Mouse (Mus musculus) CH12.LX (cell line): ENCODE data around the gene Ddi2. TPM values are rescaled to one million over a fixed set of nuclear protein-coding genes. Genes with fewer than 3 reads are reported as not detected.

Experiments used
- DNase-seq: peaks from one replicate; pipeline ENCODE4 v3.0.0-alpha.2; 2013; ENCODE audit errors: extremely low read depth
- H3K27ac ChIP-seq: 2 replicates; pipeline ENCODE4 v1.5.1; 2012; ENCODE audit warnings: low read depth, mild to moderate bottlenecking, control low read depth, moderate library complexity; ENCODE audit not compliant: insufficient read depth
- H3K27me3 ChIP-seq: replicated peaks from 2 replicates; pipeline ENCODE3; 2012; ENCODE audit warnings: inconsistent platforms
- H3K36me3 ChIP-seq, 2 experiments: replicated peaks in 1 of 2; 2 replicates each; pipeline versions ENCODE3 to v1.6.1; 2012; ENCODE audit warnings: inconsistent platforms in 1 of 2, low read length in 1 of 2, mild to moderate bottlenecking in 1 of 2, mixed read lengths in 1 of 2, moderate library complexity in 1 of 2; ENCODE audit not compliant: control insufficient read depth in 1 of 2, insufficient read depth in 1 of 2
- H3K4me1 ChIP-seq, 2 experiments: 2 replicates each; pipeline ENCODE4 v1.6.1; 2012; ENCODE audit warnings: inconsistent platforms in 1 of 2, moderate library complexity in 1 of 2; ENCODE audit not compliant: insufficient read depth in 2 of 2, control insufficient read depth in 1 of 2
- H3K4me2 ChIP-seq: 2 replicates; pipeline ENCODE4 v1.6.1; 2012; ENCODE audit warnings: low read depth, mild to moderate bottlenecking, control low read depth; ENCODE audit not compliant: poor library complexity, insufficient read depth, severe bottlenecking
- H3K4me3 ChIP-seq, 3 experiments: fragments of 150-350 bp in 1 of 3; sonication (generic) in 1 of 3; replicated peaks in 1 of 3; 2 replicates each; pipeline versions ENCODE3 to v1.5.1; 2011 to 2012; ENCODE audit warnings: low read depth in 2 of 3, low read length in 2 of 3, mild to moderate bottlenecking in 2 of 3, moderate library complexity in 2 of 3, control low read depth in 1 of 3, improper control_type of control experiment in 1 of 3, inconsistent platforms in 1 of 3, mixed read lengths in 1 of 3; ENCODE audit not compliant: poor library complexity in 1 of 3
- H3K79me2 ChIP-seq: replicated peaks from 2 replicates; pipeline ENCODE4 v1.6.1; 2012; ENCODE audit warnings: mild to moderate bottlenecking, moderate library complexity; ENCODE audit not compliant: control insufficient read depth, poor library complexity, insufficient read depth, severe bottlenecking; ENCODE audit errors: extremely low read depth
- H3K9ac ChIP-seq: 2 replicates; pipeline ENCODE4 v1.6.1; 2012; ENCODE audit warnings: low read depth, mild to moderate bottlenecking, control low read depth, moderate library complexity; ENCODE audit not compliant: insufficient read depth
- H3K9me3 ChIP-seq: replicated peaks from 2 replicates; pipeline ENCODE3; 2012; ENCODE audit warnings: low read length, inconsistent platforms, mixed read lengths
- CHD1 ChIP-seq: IDR thresholded peaks from 2 replicates; pipeline ENCODE4 v1.6.1; 2012; ENCODE audit warnings: low read depth, low read length, improper control_type of control experiment, inconsistent platforms
- CHD2 ChIP-seq: IDR thresholded peaks from 2 replicates; pipeline ENCODE4 v1.6.1; 2011; ENCODE audit warnings: low read length, improper control_type of control experiment
- E2F4 ChIP-seq: IDR thresholded peaks from 2 replicates; pipeline ENCODE4 v1.6.1; 2011; ENCODE audit warnings: low read depth, low read length, improper control_type of control experiment; ENCODE audit not compliant: insufficient replicate concordance
- ELF1 ChIP-seq: IDR thresholded peaks from 2 replicates; pipeline ENCODE4 v1.6.1; 2014; ENCODE audit warnings: low read depth, mild to moderate bottlenecking, inconsistent platforms, low read length, improper control_type of control experiment
- EP300 ChIP-seq: IDR thresholded peaks from 2 replicates; pipeline ENCODE4 v1.6.1; 2011; ENCODE audit warnings: low read length, improper control_type of control experiment
- ETS1 ChIP-seq: conservative IDR thresholded peaks from 2 replicates; pipeline ENCODE4 v1.6.1; 2012; ENCODE audit warnings: low read depth, mild to moderate bottlenecking, inconsistent platforms, low read length, improper control_type of control experiment, moderate library complexity
- GABPA ChIP-seq: IDR thresholded peaks from 2 replicates; pipeline ENCODE4 v1.6.1; 2012; ENCODE audit warnings: low read depth, low read length, improper control_type of control experiment, inconsistent platforms; ENCODE audit not compliant: insufficient replicate concordance
- HCFC1 ChIP-seq: IDR thresholded peaks from 2 replicates; pipeline ENCODE4 v1.6.1; 2012; ENCODE audit warnings: low read depth, mild to moderate bottlenecking, inconsistent platforms, low read length, improper control_type of control experiment
- IRF4 ChIP-seq: IDR thresholded peaks from 2 replicates; pipeline ENCODE4 v1.6.1; 2014; ENCODE audit warnings: low read depth, mild to moderate bottlenecking, inconsistent platforms, low read length, improper control_type of control experiment
- JUN ChIP-seq: IDR thresholded peaks from 2 replicates; pipeline ENCODE4 v1.6.1; 2011; ENCODE audit warnings: low read depth, mild to moderate bottlenecking, low read length, improper control_type of control experiment, moderate library complexity; ENCODE audit not compliant: insufficient read depth
- JUND ChIP-seq: conservative IDR thresholded peaks from 2 replicates; pipeline ENCODE4 v1.6.1; 2011; ENCODE audit warnings: low read depth, low read length, improper control_type of control experiment
- KAT2A ChIP-seq: IDR thresholded peaks from 2 replicates; pipeline ENCODE4 v1.6.1; 2012; ENCODE audit warnings: low read length, improper control_type of control experiment, inconsistent platforms; ENCODE audit not compliant: insufficient replicate concordance
- MAFK ChIP-seq: IDR thresholded peaks from 2 replicates; pipeline ENCODE4 v1.6.1; 2011; ENCODE audit warnings: low read length, improper control_type of control experiment; ENCODE audit not compliant: insufficient replicate concordance
- MAX ChIP-seq: IDR thresholded peaks from 2 replicates; pipeline ENCODE4 v1.6.1; 2011; ENCODE audit warnings: low read length, improper control_type of control experiment
- MEF2A ChIP-seq: IDR thresholded peaks from 2 replicates; pipeline ENCODE4 v1.6.1; 2014; ENCODE audit warnings: low read depth, mild to moderate bottlenecking, inconsistent platforms, low read length, improper control_type of control experiment, borderline replicate concordance
- MXI1 ChIP-seq: IDR thresholded peaks from 2 replicates; pipeline ENCODE4 v1.6.1; 2011; ENCODE audit warnings: mild to moderate bottlenecking, low read depth, low read length, improper control_type of control experiment
- MYC ChIP-seq: IDR thresholded peaks from 2 replicates; pipeline ENCODE4 v1.6.1; 2011; ENCODE audit warnings: low read depth, mild to moderate bottlenecking, improper control_type of control experiment, low read length
- NRF1 ChIP-seq: IDR thresholded peaks from 2 replicates; pipeline ENCODE4 v1.6.1; 2014; ENCODE audit warnings: low read depth, mild to moderate bottlenecking, inconsistent platforms, low read length, improper control_type of control experiment, moderate library complexity
- PAX5 ChIP-seq: IDR thresholded peaks from 2 replicates; pipeline ENCODE4 v1.6.1; 2012; ENCODE audit warnings: low read length, inconsistent platforms, mixed read lengths
- POLR2A ChIP-seq: IDR thresholded peaks from 2 replicates; pipeline ENCODE4 v1.6.1; 2011; ENCODE audit warnings: low read depth, mild to moderate bottlenecking, improper control_type of control experiment, low read length
- POLR2AphosphoS2 ChIP-seq: IDR thresholded peaks from 2 replicates; pipeline ENCODE4 v1.6.1; 2011; ENCODE audit warnings: low read depth, low read length, improper control_type of control experiment
- RAD21 ChIP-seq: IDR thresholded peaks from 2 replicates; pipeline ENCODE4 v1.6.1; 2011; ENCODE audit warnings: low read depth, mild to moderate bottlenecking, low read length, improper control_type of control experiment, moderate library complexity
- RCOR1 ChIP-seq: conservative IDR thresholded peaks from 2 replicates; pipeline ENCODE4 v1.6.1; 2012; ENCODE audit warnings: low read depth, mild to moderate bottlenecking, inconsistent platforms, low read length, improper control_type of control experiment
- SIN3A ChIP-seq: IDR thresholded peaks from 2 replicates; pipeline ENCODE4 v1.6.1; 2012; ENCODE audit warnings: low read length, improper control_type of control experiment, inconsistent platforms
- TBP ChIP-seq: conservative IDR thresholded peaks from 2 replicates; pipeline ENCODE4 v1.6.1; 2011; ENCODE audit warnings: low read depth, low read length, improper control_type of control experiment
- UBTF ChIP-seq: IDR thresholded peaks from 2 replicates; pipeline ENCODE4 v1.6.1; 2012; ENCODE audit warnings: low read depth, mild to moderate bottlenecking, inconsistent platforms, low read length, improper control_type of control experiment, moderate library complexity
- USF1 ChIP-seq: IDR thresholded peaks from 2 replicates; pipeline ENCODE4 v1.6.1; 2014; ENCODE audit warnings: low read depth, mild to moderate bottlenecking, inconsistent platforms, low read length, improper control_type of control experiment
- USF2 ChIP-seq: conservative IDR thresholded peaks from 2 replicates; pipeline ENCODE4 v1.6.1; 2011; ENCODE audit warnings: low read depth, low read length, improper control_type of control experiment
- ZC3H11A ChIP-seq: IDR thresholded peaks from 2 replicates; pipeline ENCODE4 v1.6.1; 2012; ENCODE audit warnings: low read depth, mild to moderate bottlenecking, inconsistent platforms, low read length, improper control_type of control experiment
- ZMIZ1 ChIP-seq: IDR thresholded peaks from 2 replicates; pipeline ENCODE4 v1.6.1; 2012; ENCODE audit warnings: low read depth, mild to moderate bottlenecking, inconsistent platforms, low read length, improper control_type of control experiment
- dilution Hi-C: fragments of 300-500 bp; cut with MboI; formaldehyde crosslinking; loops from 2 replicates; pipeline ENCODE4 v1.14.3; 2020; ENCODE audit warnings: low sequenced_read_pairs; ENCODE audit not compliant: extremely low pct_unique_long_range_greater_than_20kb, extremely low pct_ligation_motif_present
- in situ Hi-C: fragments of 300-500 bp; cut with MboI; formaldehyde crosslinking; loops from 3 replicates; pipeline ENCODE4 v1.14.3; 2019; ENCODE audit warnings: low sequenced_read_pairs, low pct_ligation_motif_present, low pct_unique_long_range_greater_than_20kb, mixed read lengths
- polyA plus RNA-seq: library from polyadenylated mRNA; unstranded; fragments of >175 nt; gene quantifications from 2 replicates; pipeline ENCODE4 v1.2.1, GENCODE M21; 2012; ENCODE audit warnings: low read depth; ENCODE audit not compliant: insufficient read length
- total RNA-seq, 2 experiments: library from RNA; depleted of rRNA; stranded (reverse); fragments of 300-350 nt in 1 of 2; fragments of >200 nt in 1 of 2; gene quantifications; 2 replicates each; pipeline ENCODE4 v1.2.3; 2012 to 2014

Gene Ddi2
- total and polyA plus RNA-seq, 3 experiments: 18.0 to 37.3 (median 19.9) TPM

- Histone ChIP-seq H3K79me2 (peaks cover 6% of the 10 kb centered on the region; the same call in 1 of the 2 replicates), H3K27me3 (no peaks in the 10 kb centered on the region), H3K9me3 (no peaks in the 10 kb centered on the region), H3K9ac (no peak overlapping the region), H3K4me2 (no peak overlapping the region), H3K4me3 (no peak overlapping the region), H3K4me1 (peaks cover 4 to 48% of the 10 kb centered on the region in 2 experiments; a peak in 3 of 4 replicates), H3K27ac (no peak overlapping the region), H3K36me3 (peaks cover 19 to 69% of the 10 kb centered on the region in 2 experiments)
- no peak for DNase-seq
- dilution Hi-C loops: no loop called here
- no peak for TF ChIP-seq SIN3A
- no peak for TF ChIP-seq ZMIZ1
- TF ChIP-seq E2F4: no peak
- no peak for TF ChIP-seq USF2
- no peak for TF ChIP-seq USF1
- TF ChIP-seq JUND: no peak
- no peak for TF ChIP-seq RAD21
- TF ChIP-seq KAT2A: no peak
- no peak for TF ChIP-seq CHD1
- no peak for TF ChIP-seq UBTF
- TF ChIP-seq MAFK: no peak
- no peak for TF ChIP-seq ETS1
- TF ChIP-seq MEF2A: no peak
- no peak for TF ChIP-seq GABPA
- TF ChIP-seq ELF1: no peak
- no peak for TF ChIP-seq MYC
- no peak for TF ChIP-seq RCOR1
- TF ChIP-seq MXI1: no peak
- no peak for TF ChIP-seq IRF4
- in situ Hi-C loops: no loop called here
Observed at GRCm38 (mm10) chr4:141651944-141652343, 71.3 kb downstream of the Ddi2 start.

DNA sequence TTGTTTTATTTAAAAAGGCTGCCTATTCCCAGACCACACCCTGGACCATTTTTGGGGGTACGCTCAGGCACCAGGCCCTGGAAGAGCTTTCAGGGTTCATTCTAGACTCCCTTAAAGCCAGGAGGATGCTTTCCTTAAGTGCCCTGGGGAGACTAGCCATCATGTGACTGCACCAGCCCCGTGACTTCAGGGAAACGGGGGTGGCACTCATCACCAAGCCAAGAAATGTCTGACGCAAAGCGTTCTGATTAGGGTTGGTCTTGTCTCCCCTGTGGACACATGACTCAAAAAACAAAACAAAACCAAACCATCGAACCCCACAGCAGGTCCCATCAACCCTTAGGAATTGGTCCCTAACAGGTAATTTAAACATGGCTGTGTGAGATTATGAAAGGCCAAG, 71.9 kb downstream of the Ddi2 start:
- Histone ChIP-seq H3K27me3 (no peaks in the 10 kb centered on the region), H3K4me3 (no peak overlapping the region), H3K9ac (no peak overlapping the region), H3K9me3 (no peaks in the 10 kb centered on the region), H3K27ac (no peak overlapping the region), H3K4me2 (no peak overlapping the region), H3K79me2 (peaks cover 6% of the 10 kb centered on the region; the same call in 1 of the 2 replicates), H3K36me3 (peaks cover 19 to 72% of the 10 kb centered on the region in 2 experiments), H3K4me1 (peaks cover 2 to 43% of the 10 kb centered on the region in 2 experiments; a peak in 3 of 4 replicates)
- TF ChIP-seq EP300 (no peak), RAD21 (no peak), UBTF (no peak), POLR2A (no peak), MYC (no peak), NRF1 (no peak), SIN3A (no peak), JUND (no peak), MAX (no peak), HCFC1 (no peak), MEF2A (no peak), ZC3H11A (no peak), IRF4 (no peak), USF2 (no peak), CHD2 (no peak), PAX5 (no peak), TBP (no peak), JUN (no peak), POLR2AphosphoS2 (no peak)
- no peak for DNase-seq
- in situ Hi-C loops: no loop called here
- dilution Hi-C loops: no loop called here
